Mouse (Mus musculus): Measurements from ENCODE around the gene Gm4763. TPM values are rescaled to one million over a fixed set of nuclear protein-coding genes. Genes with fewer than 3 reads are reported as not detected.

Gene Gm4763
- total and polyA plus RNA-seq, 3 experiments: not detected

Other genes with a start within 250 kb of the Gm4763 start
- 1 to 10 TPM; 1.7 to 4.7 TPM for gene Cadm4, start 244.9 kb downstream of the Gm4763 start, total RNA-seq (2021)
- 6.6 and 7.5 TPM in 2 replicates for gene Cadm4, start 244.9 kb downstream of the Gm4763 start, polyA plus RNA-seq (2012; rRNA removed)
- gene Zfp428, start 219.9 kb downstream of the Gm4763 start, total RNA-seq (2021): 1 to 10 TPM; 4.2 to 7.2 TPM
- 32.1 and 38.3 TPM in 2 replicates for gene Zfp428, start 219.9 kb downstream of the Gm4763 start, polyA plus RNA-seq (2012; rRNA removed)
- not detected for gene AC161166.1, start 214.5 kb downstream of the Gm4763 start, total RNA-seq (2021)
- gene AC161166.1, start 214.5 kb downstream of the Gm4763 start, polyA plus RNA-seq (2012; rRNA removed): not detected in 2 replicates
- gene Irgq, start 196.2 kb downstream of the Gm4763 start, total RNA-seq (2021): 10 to 100 TPM; 21.2 to 23.7 TPM
- gene Irgq, start 196.2 kb downstream of the Gm4763 start, polyA plus RNA-seq (2012; rRNA removed): 20.8 and 23.5 TPM in 2 replicates
- gene Pinlyp, start 180.8 kb downstream of the Gm4763 start, total RNA-seq (2021): not detected
- not detected in 2 replicates for gene Pinlyp, start 180.8 kb downstream of the Gm4763 start, polyA plus RNA-seq (2012; rRNA removed)
- gene Xrcc1, start 180.6 kb downstream of the Gm4763 start, total RNA-seq (2021): 10 to 100 TPM; 34.7 to 36.8 TPM
- 61.2 TPM in 2 replicates for gene Xrcc1, start 180.6 kb downstream of the Gm4763 start, polyA plus RNA-seq (2012; rRNA removed)
- 10 to 100 TPM; 34.8 to 37.5 TPM for gene Ethe1, start 139.4 kb downstream of the Gm4763 start, total RNA-seq (2021)
- 32.1 and 33.8 TPM in 2 replicates for gene Ethe1, start 139.4 kb downstream of the Gm4763 start, polyA plus RNA-seq (2012; rRNA removed)
- under 1 TPM; 0.29 to 0.45 TPM for gene Zfp575, start 139.3 kb downstream of the Gm4763 start, total RNA-seq (2021)
- gene Zfp575, start 139.3 kb downstream of the Gm4763 start, polyA plus RNA-seq (2012; rRNA removed): 0.36 and 0.62 TPM in 2 replicates
- gene Phldb3, start 116.1 kb downstream of the Gm4763 start, total RNA-seq (2021): 1 to 10 TPM; 3.5 to 8.5 TPM
- gene Phldb3, start 116.1 kb downstream of the Gm4763 start, polyA plus RNA-seq (2012; rRNA removed): 3.9 and 4.4 TPM in 2 replicates
- under 1 TPM; 0.79 to 0.84 TPM for gene Lypd3, start 90.4 kb downstream of the Gm4763 start, total RNA-seq (2021)
- 1.9 TPM in 2 replicates for gene Lypd3, start 90.4 kb downstream of the Gm4763 start, polyA plus RNA-seq (2012; rRNA removed)
- gene Tex101, start 50.2 kb downstream of the Gm4763 start, total RNA-seq (2021): not detected
- not detected in 2 replicates for gene Tex101, start 50.2 kb downstream of the Gm4763 start, polyA plus RNA-seq (2012; rRNA removed)
- not detected for gene BC049730, start 17.7 kb downstream of the Gm4763 start, total RNA-seq (2021)
- not detected in 2 replicates for gene BC049730, start 17.7 kb downstream of the Gm4763 start, polyA plus RNA-seq (2012; rRNA removed)
- under 1 TPM in 1 of 2 experiments, not detected in 1; 0.17 TPM for gene Cd177, start 33.4 kb upstream of the Gm4763 start, total RNA-seq (2021)
- gene Cd177, start 33.4 kb upstream of the Gm4763 start, polyA plus RNA-seq (2012; rRNA removed): not detected in 2 replicates
- gene Ceacam10, start 50.3 kb upstream of the Gm4763 start, total RNA-seq (2021): not detected
- not detected in 2 replicates for gene Ceacam10, start 50.3 kb upstream of the Gm4763 start, polyA plus RNA-seq (2012; rRNA removed)
- under 1 TPM in 1 of 2 experiments, not detected in 1; 0.97 TPM for gene Gm9844, start 135.3 kb upstream of the Gm4763 start, total RNA-seq (2021)
- gene Gm9844, start 135.3 kb upstream of the Gm4763 start, polyA plus RNA-seq (2012; rRNA removed): not detected in 2 replicates
- gene Lypd4, start 143.0 kb upstream of the Gm4763 start, total RNA-seq (2021): not detected
- gene Lypd4, start 143.0 kb upstream of the Gm4763 start, polyA plus RNA-seq (2012; rRNA removed): not detected in 2 replicates
- not detected for gene Dmrtc2, start 143.1 kb upstream of the Gm4763 start, total RNA-seq (2021)
- gene Dmrtc2, start 143.1 kb upstream of the Gm4763 start, polyA plus RNA-seq (2012; rRNA removed): not detected in 2 replicates
- gene Rps19, start 157.5 kb upstream of the Gm4763 start, total RNA-seq (2021): 1,000 to 10,000 TPM in 1 of 2 experiments, 100 to 1,000 TPM in 1; 601 to 1,035 TPM
- 230 TPM in 2 replicates for gene Rps19, start 157.5 kb upstream of the Gm4763 start, polyA plus RNA-seq (2012; rRNA removed)
- gene Cd79a, start 170.5 kb upstream of the Gm4763 start, total RNA-seq (2021): under 1 TPM; 0.46 to 0.86 TPM
- gene Cd79a, start 170.5 kb upstream of the Gm4763 start, polyA plus RNA-seq (2012; rRNA removed): 2.2 and 3.1 TPM in 2 replicates
- gene Arhgef1, start 176.0 kb upstream of the Gm4763 start, total RNA-seq (2021): 10 to 100 TPM; 71.4 to 79.3 TPM
- 195 and 229 TPM in 2 replicates for gene Arhgef1, start 176.0 kb upstream of the Gm4763 start, polyA plus RNA-seq (2012; rRNA removed)
- gene Gm4881, start 217.6 kb upstream of the Gm4763 start, total RNA-seq (2021): not detected
- gene Gm4881, start 217.6 kb upstream of the Gm4763 start, polyA plus RNA-seq (2012; rRNA removed): not detected in 2 replicates
- gene Rabac1, start 245.8 kb upstream of the Gm4763 start, total RNA-seq (2021): 100 to 1,000 TPM; 251 to 383 TPM
- gene Rabac1, start 245.8 kb upstream of the Gm4763 start, polyA plus RNA-seq (2012; rRNA removed): 735 and 788 TPM in 2 replicates

All from adrenal gland, adult 2 months (tissue).